Comparison of ENCODE assay signal across 26 mouse cellular contexts in genomic region chr9:59673427-59673826, GRCm38 (mm10). TPM values are rescaled to one million over a fixed set of nuclear protein-coding genes. Genes with fewer than 3 reads are reported as not detected.
A peak's percentile ranks its signal among the peaks of the same experiment; 100 is the strongest.
DNase-seq lines count a peak whose midpoint lies in the region; ATAC-seq and TF ChIP-seq lines count a peak whose summit lies in the region.
"Had no signal": no experiment of that assay in that cellular context is flagged by ENCODE, and none has a peak within 500 bp of the region (broad histone marks: within the 10 kb centered on the region; RNA-seq: fewer than 3 reads in every experiment).

No protein-coding gene starts in this region.

- H3K4me3 ChIP-seq in heart, adult 2 months = no peak overlapping the region
- no peak overlapping the region for H3K4me3 ChIP-seq in midbrain, embryonic 12.5 days
- no peak overlapping the region for H3K4me3 ChIP-seq in midbrain, embryonic 13.5 days (replicated peaks)
- H3K4me3 ChIP-seq in MEL (ENCODE audit: control insufficient read depth in 1 of 2, insufficient read depth in 1 of 2, low read depth in 2 of 2, low read length in 2 of 2) = no peak overlapping the region
- H3K4me3 ChIP-seq in myocyte = no peak overlapping the region
- no peak overlapping the region for H3K4me3 ChIP-seq in kidney, embryonic 16.5 days (ENCODE audit: low read length)
- H3K4me3 ChIP-seq: embryonic facial prominence, embryonic 13.5 days; embryonic facial prominence, embryonic 15.5 days; erythroblast, embryonic 14.5 days; forebrain, embryonic 10.5 days; forebrain, embryonic 12.5 days had no signal

- H3K27me3 ChIP-seq in heart, adult 2 months (ENCODE audit: control insufficient read depth, insufficient read depth, low read length) = no peaks in the 10 kb centered on the region
- no peaks in the 10 kb centered on the region for H3K27me3 ChIP-seq in midbrain, embryonic 12.5 days
- H3K27me3 ChIP-seq in midbrain, embryonic 13.5 days = no peaks in the 10 kb centered on the region
- H3K27me3 ChIP-seq in MEL (ENCODE audit: control insufficient read depth in 1 of 2, insufficient read depth in 2 of 2, low read length in 2 of 2) (no peaks in the 10 kb centered on the region), myocyte (ENCODE audit: control insufficient read depth, insufficient read depth, insufficient read length) (no peaks in the 10 kb centered on the region)
- H3K27me3 ChIP-seq in kidney, embryonic 16.5 days (ENCODE audit: insufficient read depth, low read length) = no peaks in the 10 kb centered on the region
- H3K27me3 ChIP-seq: embryonic facial prominence, embryonic 13.5 days; embryonic facial prominence, embryonic 15.5 days; forebrain, embryonic 12.5 days had no signal

- TF ChIP-seq RAD21 in MEL (IDR thresholded peaks at IDR 0.05; ENCODE audit: low read depth, low read length) = no peak

- WGBS in heart, adult 2 months = 47% methylated on average over 2 of the region's 2 CpGs
- WGBS in midbrain, embryonic 12.5 days = 83% methylated on average over 2 of the region's 2 CpGs
- WGBS in midbrain, embryonic 13.5 days = 78% methylated on average over 2 of the region's 2 CpGs
- WGBS in kidney, embryonic 16.5 days = 53% methylated on average over 2 of the region's 2 CpGs

- TF ChIP-seq EP300 in heart, adult 2 months (IDR thresholded peaks at IDR 0.05; ENCODE audit: insufficient read depth, low read depth, low read length) = no peak
- TF ChIP-seq EP300 in MEL (IDR thresholded peaks at IDR 0.05; ENCODE audit: low read depth in 1 of 2, low read length in 2 of 2) = no peak

- H3K4me1 ChIP-seq in heart, adult 2 months (ENCODE audit: control insufficient read depth, insufficient read depth, low read length) = peaks cover 6% of the 10 kb centered on the region
- no peaks in the 10 kb centered on the region for H3K4me1 ChIP-seq in midbrain, embryonic 12.5 days
- no peaks in the 10 kb centered on the region for H3K4me1 ChIP-seq in midbrain, embryonic 13.5 days (replicated peaks)
- no peaks in the 10 kb centered on the region for H3K4me1 ChIP-seq in MEL (ENCODE audit: control insufficient read depth in 1 of 2, insufficient read depth in 2 of 2, low read length in 2 of 2)
- H3K4me1 ChIP-seq in kidney, embryonic 16.5 days (ENCODE audit: insufficient read depth, low read length) = no peaks in the 10 kb centered on the region
- H3K4me1 ChIP-seq: embryonic facial prominence, embryonic 13.5 days; embryonic facial prominence, embryonic 15.5 days; forebrain, embryonic 10.5 days; forebrain, embryonic 12.5 days had no signal

- intact Hi-C loops in heart, adult 2 months (cut with DNase I) = loop anchor here (2.0 kb wide), 1 partner anchor 17 kb away; the partner anchor contains the start of gene Pkm
- intact Hi-C loops in heart, postnatal 36 days (cut with DNase I) = no loop called here

- H3K27ac ChIP-seq in heart, adult 2 months = peak overlapping the region; percentile 76
- no peak overlapping the region for H3K27ac ChIP-seq in midbrain, embryonic 12.5 days (replicated peaks)
- H3K27ac ChIP-seq in midbrain, embryonic 13.5 days = no peak overlapping the region
- H3K27ac ChIP-seq in MEL (ENCODE audit: control insufficient read depth, low read depth, low read length) = no peak overlapping the region
- H3K27ac ChIP-seq in kidney, embryonic 16.5 days (ENCODE audit: low read length) = no peak overlapping the region
- H3K27ac ChIP-seq: embryonic facial prominence, embryonic 13.5 days; embryonic facial prominence, embryonic 15.5 days; forebrain, embryonic 10.5 days; forebrain, embryonic 12.5 days had no signal

- H3K9ac ChIP-seq in heart, adult 2 months (ENCODE audit: low read depth, low read length) = no peak overlapping the region
- H3K9ac ChIP-seq in midbrain, embryonic 12.5 days (replicated peaks) = no peak overlapping the region
- H3K9ac ChIP-seq in midbrain, embryonic 13.5 days (replicated peaks) = no peak overlapping the region
- H3K9ac ChIP-seq in MEL (ENCODE audit: control insufficient read depth, low read depth, low read length, poor library complexity, severe bottlenecking) = no peak overlapping the region
- no peak overlapping the region for H3K9ac ChIP-seq in kidney, embryonic 16.5 days (replicated peaks; ENCODE audit: low read length)
- H3K9ac ChIP-seq: embryonic facial prominence, embryonic 13.5 days; embryonic facial prominence, embryonic 15.5 days; forebrain, embryonic 12.5 days had no signal

- no peak for TF ChIP-seq POLR2A in heart, adult 2 months (IDR thresholded peaks at IDR 0.05; ENCODE audit: insufficient read depth, low read depth, low read length)
- no peak for TF ChIP-seq POLR2A in MEL (IDR thresholded peaks at IDR 0.05; ENCODE audit: control insufficient read depth in 1 of 2, insufficient read depth in 1 of 2, low read depth in 1 of 2, low read length in 2 of 2, poor library complexity in 1 of 2)
- TF ChIP-seq POLR2A in myocyte (IDR thresholded peaks at IDR 0.05; ENCODE audit: insufficient read length, low read depth) = no peak

- H3ac ChIP-seq in myocyte (ENCODE audit: control insufficient read depth, insufficient read length) = no peak overlapping the region

- no peak for DNase-seq in heart, adult 2 months
- DNase-seq in heart, postnatal 36 days = no peak
- peak; percentile 12 for DNase-seq in MEL (ENCODE audit: low read depth, low spot score)
- DNase-seq: adrenal gland, adult 2 months; adrenal gland, postnatal 10 days; adrenal gland, postnatal 25 days; B cell, adult 2 months; cerebellum, adult 11 months; cerebellum, adult 18-20 months; cerebellum, adult 8-10 months; cerebellum, adult 9-11 months; cerebellum, postnatal 14 days; cerebellum, postnatal 36 days had no signal

- H3K4me2 ChIP-seq in midbrain, embryonic 12.5 days (replicated peaks) = no peak overlapping the region
- no peak overlapping the region for H3K4me2 ChIP-seq in midbrain, embryonic 13.5 days (replicated peaks)
- H3K4me2 ChIP-seq in myocyte (ENCODE audit: low read depth) = no peak overlapping the region
- H3K4me2 ChIP-seq in kidney, embryonic 16.5 days (replicated peaks; ENCODE audit: low read depth, low read length) = no peak overlapping the region
- H3K4me2 ChIP-seq: embryonic facial prominence, embryonic 13.5 days; embryonic facial prominence, embryonic 15.5 days; forebrain, embryonic 12.5 days had no signal

- H3K79me2 ChIP-seq in heart, adult 2 months (replicated peaks; ENCODE audit: control insufficient read depth, insufficient read depth, low read length) = no peaks in the 10 kb centered on the region
- H3K79me2 ChIP-seq in MEL (ENCODE audit: control insufficient read depth, insufficient read depth, low read length, poor library complexity) = no peaks in the 10 kb centered on the region
- peaks cover 10% of the 10 kb centered on the region for H3K79me2 ChIP-seq in myocyte (ENCODE audit: control insufficient read depth, insufficient read depth)

- 0 out of 2 replicates have a peak, but pooled peaks have one; percentile 47 for ATAC-seq in midbrain, embryonic 12.5 days (ENCODE audit: low FRiP score, low read depth)
- no peak for ATAC-seq in midbrain, embryonic 13.5 days
- no peak for ATAC-seq in kidney, embryonic 16.5 days (ENCODE audit: low FRiP score, low TSS enrichment)
- ATAC-seq in CD4-positive, CD25-positive, alpha-beta regulatory T cell, adult 4 months = no peak
- ATAC-seq: forebrain, embryonic 14.5 days; forebrain, embryonic 16.5 days had no signal

- TF ChIP-seq CTCF in heart, adult 2 months (IDR thresholded peaks at IDR 0.05) = no peak
- TF ChIP-seq CTCF in MEL (IDR thresholded peaks at IDR 0.05 in 2 of 3, conservative IDR thresholded peaks at IDR 0.05 in 1 of 3; ENCODE audit: control insufficient read depth in 1 of 3, insufficient read depth in 1 of 3, low read depth in 2 of 3, low read length in 3 of 3, poor library complexity in 1 of 3, severe bottlenecking in 1 of 3) = no peak

- peaks cover 12% of the 10 kb centered on the region for H3K36me3 ChIP-seq in heart, adult 2 months (ENCODE audit: control insufficient read depth, insufficient read depth, low read length)
- peaks cover 99% of the 10 kb centered on the region for H3K36me3 ChIP-seq in midbrain, embryonic 12.5 days
- H3K36me3 ChIP-seq in midbrain, embryonic 13.5 days = peaks cover 96% of the 10 kb centered on the region
- H3K36me3 ChIP-seq in MEL (ENCODE audit: control insufficient read depth in 1 of 2, insufficient read depth in 2 of 2, low read length in 2 of 2) = peaks cover 0 to 20% of the 10 kb centered on the region in 2 experiments; a peak in 2 of 4 replicates
- H3K36me3 ChIP-seq in myocyte (ENCODE audit: control insufficient read depth, insufficient read depth) = peaks cover 85% of the 10 kb centered on the region
- H3K36me3 ChIP-seq in kidney, embryonic 16.5 days (ENCODE audit: insufficient read depth, low read length) = peaks cover 93% of the 10 kb centered on the region

- no peaks in the 10 kb centered on the region for H3K9me3 ChIP-seq in midbrain, embryonic 12.5 days
- no peaks in the 10 kb centered on the region for H3K9me3 ChIP-seq in midbrain, embryonic 13.5 days
- H3K9me3 ChIP-seq in MEL (replicated peaks; ENCODE audit: insufficient read depth, low read length) = no peaks in the 10 kb centered on the region
- H3K9me3 ChIP-seq in kidney, embryonic 16.5 days (ENCODE audit: low read length) = no peaks in the 10 kb centered on the region
- H3K9me3 ChIP-seq: embryonic facial prominence, embryonic 13.5 days; embryonic facial prominence, embryonic 15.5 days; forebrain, embryonic 10.5 days; forebrain, embryonic 12.5 days had no signal

RNA-seq across cellular contexts. Expression of gene Gramd2, which starts 6.5 kb away (rescaled TPM):
- total RNA-seq in heart, adult 2 months (2021) = not detected
- 0.26 and 1.3 TPM in 2 replicates for polyA plus RNA-seq in heart, adult 2 months (2012; rRNA removed)
- total RNA-seq in heart, postnatal 36 days (2021) = not detected
- 0.38 and 0.40 TPM in 2 replicates for polyA plus RNA-seq in midbrain, embryonic 12.5 days (2016; fragmentation: Nextera tagmentation; extraction: Ambion mirVana)
- 1.2 and 2.1 TPM in 2 replicates for polyA plus RNA-seq in midbrain, embryonic 13.5 days (2015; fragmentation: Nextera tagmentation; extraction: Ambion mirVana)
- total RNA-seq in MEL (2012; rRNA removed) = not detected in 2 replicates
- polyA plus RNA-seq in MEL (2012; ENCODE audit: insufficient read depth in 1 of 2, insufficient read length in 2 of 2, low read depth in 1 of 2, low replicate concordance in 2 of 2, missing spikeins in 1 of 2) = under 1 TPM in 1 of 2 experiments, not detected in 1; 0.04 TPM
- 1.5 TPM for polyA plus RNA-seq in myocyte (2012; fragmentation: generic; extraction: Trizol)
- 1.4 and 1.5 TPM in 2 replicates for polyA plus RNA-seq in kidney, embryonic 16.5 days (2015; fragmentation: Nextera tagmentation; extraction: Ambion mirVana)
- polyA plus RNA-seq in CD4-positive, CD25-positive, alpha-beta regulatory T cell, adult 4 months (2017; shearing (Covaris generic)) = not detected
- total RNA-seq: common myeloid progenitor, adult 5-6 weeks had no signal
- polyA plus RNA-seq: erythroblast, embryonic 14.5 days had no signal

RNA-seq across cellular contexts. Expression of gene Pkm, which starts 17.3 kb away (rescaled TPM):
- total RNA-seq in heart, adult 2 months (2021) = 1,000 to 10,000 TPM; 1,073 to 1,081 TPM
- 1,773 and 1,838 TPM in 2 replicates for polyA plus RNA-seq in heart, adult 2 months (2012; rRNA removed)
- total RNA-seq in heart, postnatal 36 days (2021) = 1,000 to 10,000 TPM; 1,087 to 1,168 TPM
- polyA plus RNA-seq in midbrain, embryonic 12.5 days (2016; fragmentation: Nextera tagmentation; extraction: Ambion mirVana) = 1,621 and 1,694 TPM in 2 replicates
- 1,400 and 1,429 TPM in 2 replicates for polyA plus RNA-seq in midbrain, embryonic 13.5 days (2015; fragmentation: Nextera tagmentation; extraction: Ambion mirVana)
- total RNA-seq in MEL (2012; rRNA removed) = 710 and 1,836 TPM in 2 replicates
- polyA plus RNA-seq in MEL (2012; ENCODE audit: insufficient read depth in 1 of 2, insufficient read length in 2 of 2, low read depth in 1 of 2, low replicate concordance in 2 of 2, missing spikeins in 1 of 2) (1,000 to 10,000 TPM in 1 of 2 experiments, 10 to 100 TPM in 1; 71.6 to 2,746 TPM), myocyte (2012; fragmentation: generic; extraction: Trizol) (3,717 TPM)
- 1,434 and 1,451 TPM in 2 replicates for polyA plus RNA-seq in kidney, embryonic 16.5 days (2015; fragmentation: Nextera tagmentation; extraction: Ambion mirVana)
- polyA plus RNA-seq in CD4-positive, CD25-positive, alpha-beta regulatory T cell, adult 4 months (2017; shearing (Covaris generic)) = 1,000 to 10,000 TPM in 1 of 2 experiments, 100 to 1,000 TPM in 1; 810 to 1,266 TPM

RNA-seq across cellular contexts. Expression of gene Parp6, which starts 56.3 kb away (rescaled TPM):
- 10 to 100 TPM; 16.4 to 16.5 TPM for total RNA-seq in heart, adult 2 months (2021)
- polyA plus RNA-seq in heart, adult 2 months (2012; rRNA removed) = 24.2 and 40.3 TPM in 2 replicates
- 10 to 100 TPM; 16.8 to 21.9 TPM for total RNA-seq in heart, postnatal 36 days (2021)
- 117 and 126 TPM in 2 replicates for polyA plus RNA-seq in midbrain, embryonic 12.5 days (2016; fragmentation: Nextera tagmentation; extraction: Ambion mirVana)
- polyA plus RNA-seq in midbrain, embryonic 13.5 days (2015; fragmentation: Nextera tagmentation; extraction: Ambion mirVana) = 186 and 195 TPM in 2 replicates
- total RNA-seq in MEL (2012; rRNA removed) = 5.9 and 6.4 TPM in 2 replicates
- 10 to 100 TPM in 1 of 2 experiments, not detected in 1; 13.8 TPM for polyA plus RNA-seq in MEL (2012; ENCODE audit: insufficient read depth in 1 of 2, insufficient read length in 2 of 2, low read depth in 1 of 2, low replicate concordance in 2 of 2, missing spikeins in 1 of 2)
- 11.4 TPM for polyA plus RNA-seq in myocyte (2012; fragmentation: generic; extraction: Trizol)
- polyA plus RNA-seq in kidney, embryonic 16.5 days (2015; fragmentation: Nextera tagmentation; extraction: Ambion mirVana) = 23.6 and 30.0 TPM in 2 replicates
- polyA plus RNA-seq in CD4-positive, CD25-positive, alpha-beta regulatory T cell, adult 4 months (2017; shearing (Covaris generic)) = 10 to 100 TPM; 35.0 to 53.6 TPM
